Mouse (Mus musculus) T-cell, adult 2 months (primary cell): ENCODE measurements at regions not wholly inside any gene's neighbourhood (a gene's known extent, or its start where the extent isn't known, plus 50 kb on each side); places are given as distances from the start of the nearest gene placed in this dataset.

Experiments
- DNase-seq: peaks from one replicate; pipeline ENCODE4 v3.0.0; 2022; ENCODE audit warnings: low spot score

DNA sequence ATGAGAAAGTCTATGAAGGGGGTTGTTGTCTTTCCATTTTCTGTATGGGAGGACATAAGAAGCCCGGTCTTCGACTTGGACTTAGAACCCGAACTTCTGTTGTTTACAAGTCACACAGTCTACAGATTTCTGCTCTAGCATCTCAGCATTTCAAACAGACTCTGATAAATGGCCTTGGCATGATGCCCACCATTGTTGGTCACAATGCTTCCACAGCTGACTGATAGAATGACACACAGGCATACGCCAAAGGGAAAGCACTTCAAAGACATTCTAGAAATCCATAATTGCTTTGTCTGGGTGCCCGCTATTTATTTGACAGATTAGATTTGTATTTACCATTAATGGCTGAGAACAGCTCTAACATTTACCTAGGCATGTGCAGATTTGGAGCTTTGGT is 326.2 kb upstream of the Tnp1 start:
- no peak for DNase-seq

DNA sequence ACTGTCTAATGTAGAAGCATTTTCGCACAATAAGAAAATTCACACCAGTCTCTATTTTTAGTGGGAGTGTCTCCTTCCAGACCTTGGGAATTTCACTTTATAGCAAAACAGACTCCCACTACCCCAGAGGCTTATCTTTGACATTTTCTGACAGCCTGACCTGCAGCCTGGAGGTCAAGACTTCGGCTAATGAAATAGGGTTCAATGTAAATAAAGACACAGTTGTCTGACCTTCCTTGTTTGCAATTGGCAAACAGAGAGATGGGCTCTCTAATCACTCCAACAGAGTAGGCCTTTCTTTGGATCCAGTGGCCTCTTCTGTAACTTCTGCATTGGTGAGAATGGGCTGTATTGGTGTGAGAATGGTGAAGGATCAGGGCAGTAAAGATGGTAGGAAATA is 321.7 kb upstream of the Tnp1 start:
- no peak for DNase-seq

GRCm38 (mm10) chr1:73309556-73309955 is 293.8 kb upstream of the Tnp1 start:
- DNase-seq, result no peak

DNA sequence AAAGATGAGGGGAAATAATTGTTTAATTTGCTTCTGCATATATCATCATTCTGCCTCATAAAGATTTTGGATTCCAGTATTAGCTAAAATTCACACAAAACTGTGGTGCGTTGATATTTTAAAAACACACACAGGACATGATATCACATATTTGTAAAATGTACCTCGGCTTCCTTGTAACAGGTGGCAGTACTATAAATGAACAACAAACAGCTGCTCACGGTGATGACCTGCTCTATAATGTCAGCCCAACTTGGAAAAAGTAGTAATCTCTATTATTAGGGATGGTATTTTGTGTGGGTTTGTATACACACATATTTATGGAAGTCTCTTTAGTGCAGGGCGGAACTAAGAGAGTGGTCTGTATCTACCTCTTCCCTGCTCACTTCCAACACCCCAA is 292.7 kb upstream of the Tnp1 start:
- no peak for DNase-seq

DNA sequence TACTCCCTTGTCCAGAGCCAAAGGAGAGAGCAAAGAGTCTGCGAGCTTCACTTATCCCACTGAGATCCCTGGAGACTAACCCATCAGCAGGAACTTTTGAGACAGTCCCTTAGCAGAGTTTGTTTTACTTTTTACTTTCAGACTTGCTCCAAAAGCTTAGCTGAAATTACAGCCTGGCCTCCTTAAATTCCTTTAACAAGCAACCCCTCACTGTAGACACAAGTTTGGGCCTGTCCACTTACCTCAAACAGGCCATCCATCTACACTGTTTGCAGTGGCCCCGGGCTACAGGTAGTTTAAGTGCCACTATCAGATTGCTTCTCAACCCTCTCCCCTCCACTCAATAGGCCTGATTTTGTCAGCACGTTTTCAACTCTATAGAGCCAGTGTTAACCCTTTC is 291.5 kb upstream of the Tnp1 start:
- DNase-seq, result no peak

GRCm38 (mm10) chr1:73299978-73300688 is 284.4 kb upstream of the Tnp1 start:
- no peak for DNase-seq

GRCm38 (mm10) chr1:73285342-73285741 is 269.6 kb upstream of the Tnp1 start:
- no peak for DNase-seq

DNA sequence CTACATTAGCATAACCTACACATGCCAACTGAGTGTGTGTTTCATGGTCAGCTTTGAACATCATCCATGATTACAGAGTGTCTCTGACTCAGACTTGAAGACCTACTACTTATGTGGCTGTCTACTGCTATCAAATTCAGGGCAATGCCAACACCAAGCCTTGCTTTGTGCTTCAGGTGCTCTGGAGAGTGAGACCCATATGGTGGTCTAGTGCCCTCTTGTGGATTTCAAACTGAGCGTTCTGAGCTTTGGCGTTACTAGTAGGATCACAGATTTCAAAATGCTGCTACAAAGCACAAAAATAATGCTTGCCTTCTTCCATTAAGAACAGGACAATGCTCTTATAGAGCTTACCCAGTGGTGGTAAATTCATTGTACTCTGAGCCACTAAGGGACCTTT is 258.8 kb upstream of the Tnp1 start:
- no peak for DNase-seq

DNA sequence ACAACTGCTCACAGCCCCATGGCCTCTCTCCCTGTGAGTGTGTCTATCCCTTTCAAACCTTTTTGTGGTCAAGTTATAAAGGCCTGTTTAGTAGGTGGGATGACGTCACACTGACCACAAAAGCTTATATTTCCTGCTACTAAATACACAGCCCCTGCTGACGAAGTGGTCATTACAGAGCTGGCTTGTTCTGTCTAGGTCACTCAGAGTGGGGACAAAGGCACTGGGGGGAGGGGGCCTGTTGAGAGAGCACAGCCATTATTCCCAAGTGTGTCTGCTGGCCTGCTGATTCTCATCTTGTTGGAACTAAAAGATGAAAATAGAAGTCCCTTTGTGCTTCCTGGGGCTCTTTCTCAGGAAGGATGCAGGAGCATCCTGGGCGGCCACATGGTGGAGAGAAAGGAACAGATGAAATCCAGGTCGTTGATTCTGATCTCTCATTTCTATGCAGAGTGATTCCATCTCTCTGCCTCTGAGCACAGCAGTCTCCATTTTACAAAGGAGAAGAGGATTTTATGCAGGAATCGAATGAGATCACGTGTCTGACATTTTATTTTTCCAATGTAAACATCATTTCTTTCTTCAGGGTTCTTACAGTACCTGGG is 255.2 kb upstream of the Tnp1 start:
- DNase-seq, result no peak

- DNase-seq, result no peak
These were observed 253.5 kb upstream of the Tnp1 start for GRCm38 (mm10) chr1:73269051-73269755.

- DNase-seq, result no peak
These were observed 249.3 kb upstream of the Tnp1 start for GRCm38 (mm10) chr1:73265009-73265408.

GRCm38 (mm10) chr1:73264245-73264644 is 248.5 kb upstream of the Tnp1 start:
- DNase-seq, result no peak

- no peak for DNase-seq
These were observed 243.9 kb upstream of the Tnp1 start for GRCm38 (mm10) chr1:73259525-73260098.

DNA sequence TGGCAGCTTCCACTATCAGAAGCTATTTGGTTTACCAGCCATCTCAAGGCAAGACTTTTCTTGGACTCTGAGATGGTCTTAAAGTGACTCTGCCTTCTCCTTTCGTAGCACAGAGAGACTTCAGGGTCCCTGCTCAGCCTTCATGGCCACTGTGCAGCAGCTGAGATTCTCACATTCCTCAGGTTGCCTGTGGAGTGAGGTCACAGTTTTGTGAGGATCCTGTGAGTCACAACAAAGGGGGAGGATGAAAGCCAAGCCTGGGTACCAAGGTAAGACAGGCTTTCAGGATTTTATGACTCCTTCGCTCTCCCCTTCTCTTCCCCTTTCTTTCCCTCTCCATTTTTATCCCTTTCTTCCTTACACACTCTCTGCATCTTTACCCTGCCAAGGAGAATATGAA is 241.6 kb upstream of the Tnp1 start:
- DNase-seq, result no peak

- DNase-seq, result no peak
These were observed 236.2 kb upstream of the Tnp1 start for GRCm38 (mm10) chr1:73251911-73252356.

DNA sequence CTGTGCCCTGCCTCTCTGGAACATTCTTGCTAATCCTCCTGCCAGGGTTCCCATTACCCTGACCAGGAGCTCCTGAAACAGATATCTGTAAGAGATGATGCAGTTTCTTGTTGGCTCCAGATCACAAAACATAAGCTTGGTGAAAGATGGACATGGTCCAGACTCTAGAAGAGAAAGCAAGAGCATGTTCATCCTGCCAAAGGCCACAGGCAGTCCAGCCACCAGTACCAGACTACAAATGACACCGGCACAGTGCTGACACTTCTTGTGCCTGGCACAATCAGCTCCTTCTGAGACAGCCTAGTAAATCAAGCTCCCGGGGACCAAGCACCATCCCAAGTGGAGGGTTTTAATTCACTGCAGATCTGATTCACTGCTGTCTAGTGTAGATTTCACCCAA is 228.3 kb upstream of the Tnp1 start:
- no peak for DNase-seq

DNA sequence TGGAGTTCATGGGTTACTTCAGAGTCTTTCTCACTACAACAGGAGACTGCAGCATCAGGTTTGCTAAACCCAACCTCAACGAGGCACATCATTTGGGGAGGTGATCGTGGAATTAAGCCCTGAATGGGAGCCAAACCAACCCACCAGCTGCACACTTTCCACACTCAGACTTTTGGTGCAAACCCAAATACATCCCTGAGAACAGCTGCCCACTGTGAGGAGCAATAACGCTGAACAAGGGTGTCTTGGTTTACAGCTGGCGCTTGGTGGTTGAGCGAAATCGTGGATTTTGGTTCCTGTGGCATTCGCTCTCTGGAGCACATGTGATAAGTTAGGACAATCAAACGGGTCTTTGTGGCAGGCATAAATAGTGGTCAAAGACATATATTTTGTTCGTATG is 226.6 kb upstream of the Tnp1 start:
- no peak for DNase-seq

- no peak for DNase-seq
These were observed 221.2 kb upstream of the Tnp1 start for GRCm38 (mm10) chr1:73236867-73237266.

DNA sequence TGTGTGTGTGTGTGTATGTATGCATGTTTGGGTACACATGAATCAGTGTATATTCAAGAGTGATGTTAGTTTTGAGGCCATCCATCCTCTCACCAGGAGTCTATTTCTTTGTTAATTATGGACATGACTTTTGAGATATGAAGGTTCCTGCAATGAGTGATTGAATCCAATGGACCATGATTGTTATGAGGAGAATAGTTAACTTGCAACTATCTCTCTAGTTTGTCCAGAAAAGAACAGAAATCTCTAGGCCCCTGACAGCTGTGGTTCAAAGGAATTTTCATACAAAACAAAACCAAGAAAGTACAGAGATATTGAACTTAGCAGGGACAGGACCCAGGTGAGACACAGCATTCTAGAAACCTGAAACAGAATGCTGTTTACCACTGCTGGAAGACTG is 217.9 kb upstream of the Tnp1 start:
- no peak for DNase-seq

DNA sequence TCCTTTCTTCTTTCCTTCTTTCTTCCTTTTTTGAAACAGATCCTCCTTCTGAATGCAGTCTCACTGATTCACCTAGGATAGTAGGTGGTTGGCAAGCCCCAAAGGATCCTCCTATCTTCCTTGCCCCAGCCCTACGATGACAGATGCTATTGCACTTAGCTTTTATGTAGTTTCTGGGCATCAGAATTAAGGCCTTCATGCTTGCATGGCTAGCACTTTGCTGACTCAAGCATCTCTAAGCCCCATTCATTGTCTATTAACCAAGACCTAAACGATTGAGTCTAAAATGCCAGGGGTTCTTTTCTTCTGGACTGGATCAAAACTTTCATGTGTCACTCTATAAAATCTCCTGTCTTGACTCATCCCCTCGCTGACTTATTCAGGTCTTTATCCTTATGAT is 217.3 kb upstream of the Tnp1 start:
- DNase-seq, result no peak

DNA sequence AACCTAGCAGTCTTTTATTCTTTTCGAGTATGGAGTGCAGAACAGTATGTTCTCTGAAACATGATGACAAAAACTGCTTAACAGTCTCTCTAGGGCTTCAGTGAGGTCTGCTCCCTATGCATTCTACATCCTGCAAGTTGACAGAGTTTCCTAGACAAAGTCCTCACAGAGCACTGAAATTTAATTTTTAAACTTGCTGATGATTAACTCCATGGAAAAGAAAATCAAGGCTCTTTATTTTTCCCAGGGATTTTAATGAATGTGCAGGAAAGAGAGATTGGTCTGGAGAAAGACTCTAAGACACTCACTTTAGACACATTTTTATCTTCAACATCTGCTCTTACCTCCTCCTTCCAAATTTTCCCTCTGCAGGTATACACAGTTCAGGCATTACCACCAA is 214.9 kb upstream of the Tnp1 start:
- no peak for DNase-seq

- no peak for DNase-seq
These were observed 211.5 kb upstream of the Tnp1 start for GRCm38 (mm10) chr1:73227246-73227645.

- DNase-seq, result no peak
These were observed 206.2 kb upstream of the Tnp1 start for GRCm38 (mm10) chr1:73221863-73222262.
